Mouse (Mus musculus): ENCODE measurements around the gene Cox14.

- no peak for TF ChIP-seq POLR2A (IDR thresholded peaks at IDR 0.05; ENCODE audit: borderline replicate concordance, control insufficient read depth, low read depth, low read length)
- no peak for TF ChIP-seq CTCF (IDR thresholded peaks at IDR 0.05; ENCODE audit: control insufficient read depth, insufficient read depth, low read length)
Observed at GRCm38 (mm10) chr15:99703104-99703503, 22.3 kb upstream of the Cox14 start.

Measured in bone marrow, adult 2 months (tissue).